ENCODE assay signal across 8 mouse cellular contexts in the genomic region with DNA sequence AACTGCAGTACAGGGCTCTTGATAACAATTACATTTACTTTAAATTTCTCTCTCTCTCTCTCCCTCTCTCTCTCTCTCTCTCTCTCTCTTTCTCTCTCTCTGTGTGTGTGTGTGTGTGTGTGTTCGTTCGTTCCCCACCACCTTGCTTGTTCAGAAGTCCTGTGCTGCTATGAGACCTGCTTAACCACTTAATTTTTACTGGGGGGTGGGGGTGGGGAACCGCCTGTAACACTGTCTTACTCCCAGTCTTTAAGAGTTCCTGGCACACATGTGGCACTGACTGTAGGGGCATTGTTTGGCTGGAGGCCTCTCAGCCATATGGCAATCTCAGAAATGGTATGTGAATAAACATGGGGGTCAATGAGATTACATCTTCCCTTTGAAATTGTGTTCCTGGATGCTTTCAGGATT.
A peak's percentile ranks its signal among the peaks of the same experiment; 100 is the strongest.
DNase-seq lines count a peak whose midpoint lies in the region; ATAC-seq and TF ChIP-seq lines count a peak whose summit lies in the region.

No protein-coding gene starts in this region.

- no peaks in the 10 kb centered on the region for H3K9me3 ChIP-seq in liver, embryonic 11.5 days (ENCODE audit: control insufficient read depth, low read length)
- no peaks in the 10 kb centered on the region for H3K9me3 ChIP-seq in embryonic facial prominence, embryonic 13.5 days
- H3K9me3 ChIP-seq in intestine, postnatal 0 days (ENCODE audit: control insufficient read depth) = no peaks in the 10 kb centered on the region
- no peaks in the 10 kb centered on the region for H3K9me3 ChIP-seq in neural tube, embryonic 15.5 days (replicated peaks)

- 3% methylated on average over 3 of the region's 3 CpGs for WGBS in liver, embryonic 11.5 days
- WGBS in embryonic facial prominence, embryonic 13.5 days = 3% methylated on average over 3 of the region's 3 CpGs
- WGBS in intestine, postnatal 0 days = 9% methylated on average over 3 of the region's 3 CpGs
- WGBS in neural tube, embryonic 15.5 days = 2% methylated on average over 3 of the region's 3 CpGs
- 23% methylated on average over 3 of the region's 3 CpGs for WGBS in cerebellum, adult 2 months

- no peak for TF ChIP-seq CTCF in intestine, postnatal 0 days (IDR thresholded peaks at IDR 0.05; ENCODE audit: low read depth)
- no peak for TF ChIP-seq CTCF in cerebellum, adult 2 months (IDR thresholded peaks at IDR 0.05; ENCODE audit: borderline replicate concordance, insufficient read depth, low read depth, low read length)

- TF ChIP-seq POLR2A in cerebellum, adult 2 months (IDR thresholded peaks at IDR 0.05; ENCODE audit: borderline replicate concordance, insufficient read depth, low read length) = no peak

- H3K27ac ChIP-seq in liver, embryonic 11.5 days (ENCODE audit: low read depth, low read length) = peak overlapping the region; percentile 66; the same call in 1 of the 2 replicates
- peak overlapping the region; percentile 95 for H3K27ac ChIP-seq in embryonic facial prominence, embryonic 13.5 days
- no peak overlapping the region for H3K27ac ChIP-seq in intestine, postnatal 0 days (ENCODE audit: low read depth, low read length)
- H3K27ac ChIP-seq in neural tube, embryonic 15.5 days (replicated peaks) = peak overlapping the region; percentile 89
- H3K27ac ChIP-seq in cerebellum, adult 2 months (ENCODE audit: insufficient read depth, low read length) = no peak overlapping the region

- peak overlapping the region; percentile 68 for H3K4me2 ChIP-seq in liver, embryonic 11.5 days
- H3K4me2 ChIP-seq in embryonic facial prominence, embryonic 13.5 days = peak overlapping the region; percentile 96
- peak overlapping the region; percentile 91 for H3K4me2 ChIP-seq in intestine, postnatal 0 days (replicated peaks; ENCODE audit: low read depth)
- peak overlapping the region; percentile 92 for H3K4me2 ChIP-seq in neural tube, embryonic 15.5 days

- no peak for ATAC-seq in liver, embryonic 11.5 days (replicated peaks; ENCODE audit: low FRiP score)
- no peak for ATAC-seq in embryonic facial prominence, embryonic 13.5 days (ENCODE audit: insufficient number of reproducible peaks, insufficient read depth, low FRiP score, low TSS enrichment, low read depth)
- ATAC-seq in intestine, postnatal 0 days = no peak
- ATAC-seq in neural tube, embryonic 15.5 days (ENCODE audit: low FRiP score) = 0 out of 2 replicates have a peak, but pooled peaks have one; percentile 39

- peaks cover 46% of the 10 kb centered on the region for H3K4me1 ChIP-seq in liver, embryonic 11.5 days (replicated peaks; ENCODE audit: control insufficient read depth, insufficient read depth, low read length)
- H3K4me1 ChIP-seq in embryonic facial prominence, embryonic 13.5 days = peaks cover 62% of the 10 kb centered on the region
- peaks cover 17% of the 10 kb centered on the region for H3K4me1 ChIP-seq in intestine, postnatal 0 days (replicated peaks; ENCODE audit: control insufficient read depth, insufficient read depth, low read length)
- H3K4me1 ChIP-seq in neural tube, embryonic 15.5 days = peaks cover 62% of the 10 kb centered on the region
- peaks cover 24% of the 10 kb centered on the region for H3K4me1 ChIP-seq in cerebellum, adult 2 months (ENCODE audit: control insufficient read depth, insufficient read depth, low read length)

- H3K9ac ChIP-seq in liver, embryonic 11.5 days (ENCODE audit: low read depth, low read length) = peak overlapping the region; percentile 58
- peak overlapping the region; percentile 46; the same call in 1 of the 2 replicates for H3K9ac ChIP-seq in embryonic facial prominence, embryonic 13.5 days
- 0 out of 2 replicates have a peak overlapping the region, but pooled peaks have one; percentile 63 for H3K9ac ChIP-seq in intestine, postnatal 0 days (ENCODE audit: low read depth, low read length)
- H3K9ac ChIP-seq in neural tube, embryonic 15.5 days (replicated peaks) = peak overlapping the region; percentile 44

- peak overlapping the region; percentile 57 for H3K4me3 ChIP-seq in liver, embryonic 11.5 days (ENCODE audit: low read depth, low read length)
- H3K4me3 ChIP-seq in embryonic facial prominence, embryonic 13.5 days = peak overlapping the region; percentile 68
- H3K4me3 ChIP-seq in intestine, postnatal 0 days (ENCODE audit: low read depth, low read length) = peak overlapping the region; percentile 57
- H3K4me3 ChIP-seq in neural tube, embryonic 15.5 days (replicated peaks) = peak overlapping the region; percentile 51
- no peak overlapping the region for H3K4me3 ChIP-seq in cerebellum, adult 2 months (replicated peaks; ENCODE audit: insufficient read depth, low read depth, low read length)

- no peaks in the 10 kb centered on the region for H3K27me3 ChIP-seq in liver, embryonic 11.5 days (replicated peaks; ENCODE audit: control insufficient read depth, insufficient read depth, low read length)
- H3K27me3 ChIP-seq in embryonic facial prominence, embryonic 13.5 days = no peaks in the 10 kb centered on the region
- H3K27me3 ChIP-seq in intestine, postnatal 0 days (replicated peaks; ENCODE audit: control insufficient read depth, insufficient read depth, low read length) = no peaks in the 10 kb centered on the region
- no peaks in the 10 kb centered on the region for H3K27me3 ChIP-seq in neural tube, embryonic 15.5 days (replicated peaks)
- no peaks in the 10 kb centered on the region for H3K27me3 ChIP-seq in cerebellum, adult 2 months (ENCODE audit: control insufficient read depth, insufficient read depth, low read length)

- H3K36me3 ChIP-seq in liver, embryonic 11.5 days (ENCODE audit: control insufficient read depth, insufficient read depth, low read length) = no peaks in the 10 kb centered on the region
- no peaks in the 10 kb centered on the region for H3K36me3 ChIP-seq in embryonic facial prominence, embryonic 13.5 days
- H3K36me3 ChIP-seq in intestine, postnatal 0 days (ENCODE audit: control insufficient read depth, insufficient read depth) = no peaks in the 10 kb centered on the region
- H3K36me3 ChIP-seq in neural tube, embryonic 15.5 days = no peaks in the 10 kb centered on the region

- no peak for DNase-seq in liver, embryonic 11.5 days (ENCODE audit: low spot score)
- DNase-seq in liver = no peak
- DNase-seq in spleen, postnatal 4 days (ENCODE audit: low spot score in 2 of 2) = no peak
- no peak for DNase-seq in cerebellum, adult 2 months
- DNase-seq in cerebellum, adult 11-12 months = no peak

Comparison
In these comparisons a context has a peak if more than half of its experiments do, and no peak if none do; other contexts are left out.
1. H3K27ac ChIP-seq: peak in liver, embryonic 11.5 days (single experiment), embryonic facial prominence, embryonic 13.5 days (single experiment) and neural tube, embryonic 15.5 days (single experiment); none in intestine, postnatal 0 days (single experiment) and cerebellum, adult 2 months (single experiment).
2. Peak in every context shown above with its lines, with median percentiles within 50 percentile points of each other: H3K4me2 ChIP-seq and H3K9ac ChIP-seq.